Mouse (Mus musculus) kidney, embryonic 14.5 days (tissue): ENCODE results near the gene Fibp. TPM values are rescaled to one million over a fixed set of nuclear protein-coding genes. Genes with fewer than 3 reads are reported as not detected.

ENCODE experiments used
- ATAC-seq: fragments of 200-750 bp; cut with Nextera tagmentation; 2 replicates; pipeline ENCODE4 v1.8.0; 2017; ENCODE audit warnings: moderate number of reproducible peaks, mild to moderate bottlenecking, moderate TSS enrichment, moderate library complexity; ENCODE audit not compliant: low FRiP score, low TSS enrichment
- H3K27ac ChIP-seq: fragments of 300-500 bp; sonication (generic); 2 replicates; pipeline ENCODE4 v1.5.1; 2014; ENCODE audit warnings: low read depth, mild to moderate bottlenecking, low read length, moderate library complexity, mixed read lengths
- H3K27me3 ChIP-seq: fragments of 300-500 bp; sonication (generic); 2 replicates; pipeline ENCODE4 v1.6.1; 2014; ENCODE audit warnings: mild to moderate bottlenecking, low read length; ENCODE audit not compliant: control insufficient read depth, insufficient read depth
- H3K36me3 ChIP-seq: fragments of 300-500 bp; sonication (generic); 2 replicates; pipeline ENCODE4 v1.6.1; 2014; ENCODE audit warnings: low read length, mixed read lengths; ENCODE audit not compliant: control insufficient read depth, insufficient read depth
- H3K4me1 ChIP-seq: fragments of 300-500 bp; sonication (generic); 2 replicates; pipeline ENCODE4 v1.6.1; 2014; ENCODE audit warnings: low read length, mixed read lengths; ENCODE audit not compliant: control insufficient read depth, insufficient read depth
- H3K4me2 ChIP-seq: fragments of 300-500 bp; sonication (generic); replicated peaks from 2 replicates; pipeline ENCODE4 v1.6.1; 2014; ENCODE audit warnings: low read depth, mild to moderate bottlenecking, low read length
- H3K4me3 ChIP-seq: fragments of 300-500 bp; sonication (generic); 2 replicates; pipeline ENCODE4 v1.5.1; 2014; ENCODE audit warnings: mild to moderate bottlenecking, low read length
- H3K9ac ChIP-seq: fragments of 300-500 bp; sonication (generic); 2 replicates; pipeline ENCODE4 v1.6.1; 2014; ENCODE audit warnings: low read depth, mild to moderate bottlenecking, low read length, moderate library complexity
- H3K9me3 ChIP-seq: fragments of 300-500 bp; sonication (generic); 2 replicates; pipeline ENCODE4 v1.6.1; 2016; ENCODE audit warnings: low read length; ENCODE audit not compliant: control insufficient read depth
- WGBS: fragments of 180-500 bp; shearing (Covaris S2); extraction: QIAGEN DNeasy Blood & Tissue Kit; methylation state at CpG from one replicate; pipeline ENCODE4 v1.1.7; 2014; 5-methylcytosine and 5-hydroxymethylcytosine counted together
- polyA plus RNA-seq: library from polyadenylated mRNA; unstranded; fragments of >200 nt; fragmentation: Nextera tagmentation; extraction: Ambion mirVana; gene quantifications from 2 replicates; pipeline ENCODE4 v1.2.1, GENCODE M21; 2014

Gene Fibp
- polyA plus RNA-seq, 1 experiment from 2014 or later, result 122 TPM

DNA sequence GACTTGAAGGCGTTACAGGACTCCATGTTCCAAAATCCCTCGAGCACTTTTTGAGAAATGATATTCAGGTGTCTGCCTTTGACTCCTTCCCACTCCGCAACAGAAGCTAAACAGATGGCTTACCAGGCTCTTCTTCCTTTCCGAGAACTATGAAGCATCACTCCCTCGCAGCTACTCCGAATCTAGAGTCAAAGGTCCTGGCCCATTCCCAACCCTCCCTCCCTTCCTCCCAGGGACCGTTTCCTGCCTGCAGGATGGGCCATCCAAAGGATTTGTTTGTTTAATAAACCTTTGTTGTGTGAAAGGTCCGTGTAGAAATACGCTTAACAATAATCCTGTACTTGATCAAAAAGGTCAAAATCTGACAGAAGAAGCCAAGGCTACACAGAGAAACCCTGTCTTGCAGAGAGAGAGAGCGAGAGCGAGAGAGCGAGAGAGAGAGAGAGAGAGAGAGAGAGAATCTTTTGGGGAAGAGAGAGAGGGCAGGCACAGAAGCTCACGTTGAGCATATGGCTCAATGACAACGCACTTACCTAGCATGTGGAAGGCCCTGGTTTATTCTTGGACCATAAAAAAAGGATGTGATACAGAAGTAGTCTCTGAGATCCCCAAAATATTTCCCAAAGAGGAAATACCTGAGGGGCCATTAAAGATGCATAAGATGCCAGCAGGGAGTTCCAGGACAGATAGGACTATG is 2.5 kb upstream of the Fibp start, which contains the start of gene Ccdc85b:
Ccdc85b (minus strand) TSS at position 149 of the 697 bp plus-strand sequence.
- no peak for ATAC-seq
- Histone ChIP-seq H3K36me3 (peaks cover 21% of the 10 kb centered on the region), H3K9me3 (no peaks in the 10 kb centered on the region), H3K4me1 (peaks cover 34% of the 10 kb centered on the region; the same call in 1 of the 2 replicates), H3K4me2 (peak within 1 kb of the TSS; percentile 98), H3K9ac (peak within 1 kb of the TSS; percentile 85), H3K4me3 (peak within 1 kb of the TSS; percentile 77), H3K27ac (peak within 1 kb of the TSS; percentile 89), H3K27me3 (no peaks in the 10 kb centered on the region)
- WGBS, result 13% methylated on average over 14 of the region's 14 CpGs

DNA sequence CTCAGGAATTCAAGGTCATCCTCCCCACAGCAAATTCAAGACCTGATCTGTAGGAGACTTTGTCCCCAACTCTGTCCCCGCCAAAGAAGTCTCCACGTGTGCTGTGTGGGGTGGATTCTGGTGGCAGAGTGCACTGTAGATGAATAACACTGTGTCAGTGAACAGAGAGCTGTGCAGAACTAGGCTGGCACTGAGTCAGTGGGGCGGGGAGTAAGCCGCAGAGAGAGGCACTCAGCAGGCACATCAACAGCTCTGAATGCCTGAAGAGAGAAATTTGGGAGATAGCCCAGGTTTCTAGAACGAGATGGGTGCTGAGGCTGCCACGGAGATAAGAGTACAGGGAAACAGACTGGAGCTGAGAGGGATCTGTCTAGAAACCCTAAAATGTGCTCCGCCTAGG is 1.4 kb upstream of the Fibp start:
- H3K4me2 ChIP-seq, result no peak overlapping the region
- ATAC-seq, result no peak
- no peak overlapping the region for H3K4me3 ChIP-seq
- H3K27me3 ChIP-seq, result no peaks in the 10 kb centered on the region
- 73% methylated on average over 7 of the region's 7 CpGs for WGBS
- H3K27ac ChIP-seq, result no peak overlapping the region
- no peak overlapping the region for H3K9ac ChIP-seq
- no peaks in the 10 kb centered on the region for H3K9me3 ChIP-seq
- H3K4me1 ChIP-seq, result peaks cover 33% of the 10 kb centered on the region; the same call in 1 of the 2 replicates
- H3K36me3 ChIP-seq, result peaks cover 25% of the 10 kb centered on the region

DNA sequence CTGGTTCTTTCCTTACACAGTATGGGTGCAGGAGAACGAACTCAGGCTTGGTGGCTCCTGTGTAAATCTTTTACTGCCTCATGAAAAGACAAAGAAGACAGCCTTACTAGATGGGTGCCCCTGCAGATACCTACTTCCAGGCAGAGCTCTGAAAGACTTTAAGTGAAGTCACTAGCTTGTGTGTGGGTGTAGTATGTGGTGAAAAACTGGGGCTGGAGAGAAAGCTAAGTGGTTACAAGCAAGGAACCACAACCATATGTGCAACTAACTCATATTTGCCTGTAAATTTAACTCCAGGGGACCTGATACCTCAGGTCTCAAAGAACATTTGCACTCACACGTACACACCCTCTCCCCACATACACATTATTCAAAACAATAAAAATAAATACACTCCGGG is 519 bp upstream of the Fibp start:
- peak overlapping the region; percentile 95 for H3K4me2 ChIP-seq
- H3K4me1 ChIP-seq, result peaks cover 25% of the 10 kb centered on the region; the same call in 1 of the 2 replicates
- peaks cover 27% of the 10 kb centered on the region for H3K36me3 ChIP-seq
- no peaks in the 10 kb centered on the region for H3K9me3 ChIP-seq
- WGBS, result 35% methylated on average over 3 of the region's 3 CpGs
- H3K27me3 ChIP-seq, result no peaks in the 10 kb centered on the region
- H3K4me3 ChIP-seq, result peak overlapping the region; percentile 66
- H3K27ac ChIP-seq, result no peak overlapping the region
- peak overlapping the region; percentile 71 for H3K9ac ChIP-seq
- ATAC-seq, result no peak

DNA sequence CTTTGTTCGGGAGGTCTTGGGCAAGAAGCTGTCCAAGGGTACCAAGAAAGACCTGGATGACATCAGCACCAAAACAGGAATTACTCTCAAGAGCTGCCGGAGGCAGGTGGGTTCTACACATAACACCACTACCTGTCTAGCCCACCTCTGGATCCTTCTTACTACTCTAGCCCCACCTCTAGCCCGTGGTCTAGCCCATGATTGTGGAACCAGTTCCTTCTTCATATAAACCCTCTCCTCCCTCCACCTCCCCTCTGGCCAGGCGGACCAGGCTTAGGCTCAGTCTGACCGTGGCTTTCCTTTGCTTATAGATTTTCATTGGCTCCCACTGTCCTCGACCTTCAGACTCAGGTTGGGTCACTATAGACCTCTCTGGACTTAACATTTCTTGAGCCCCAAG is 996 bp downstream of the Fibp start:
- H3K9ac ChIP-seq, result peak overlapping the region; percentile 28; the same call in 1 of the 2 replicates
- no peaks in the 10 kb centered on the region for H3K9me3 ChIP-seq
- 91% methylated on average over 6 of the region's 6 CpGs for WGBS
- no peak for ATAC-seq
- no peak overlapping the region for H3K27ac ChIP-seq
- no peaks in the 10 kb centered on the region for H3K27me3 ChIP-seq
- H3K4me3 ChIP-seq, result peak overlapping the region; percentile 66
- 0 out of 2 replicates have a peak, but pooled peaks cover 9% of the 10 kb centered on the region for H3K4me1 ChIP-seq
- H3K36me3 ChIP-seq, result peaks cover 43% of the 10 kb centered on the region
- peak overlapping the region; percentile 95 for H3K4me2 ChIP-seq

DNA sequence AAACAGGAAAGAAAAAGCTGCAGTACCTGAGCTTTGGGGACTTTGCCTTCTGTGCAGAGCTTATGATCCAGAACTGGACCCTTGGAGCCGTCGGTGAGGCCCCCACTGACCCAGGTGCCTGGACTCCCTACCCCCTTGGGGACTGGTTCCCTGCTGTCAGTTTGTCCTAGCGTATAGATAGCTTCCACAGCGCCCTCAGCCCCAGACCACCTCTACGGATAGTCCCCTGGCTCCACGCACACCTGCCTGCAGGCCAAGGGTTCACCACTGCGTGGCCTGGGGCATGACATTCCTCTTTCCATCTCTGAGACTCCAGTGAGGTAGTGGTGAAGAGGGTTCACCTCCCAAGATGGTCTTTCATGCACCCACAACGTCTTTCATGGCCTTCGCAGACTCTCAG is 2.8 kb downstream of the Fibp start:
- Histone ChIP-seq H3K36me3 (peaks cover 56% of the 10 kb centered on the region), H3K4me2 (no peak overlapping the region), H3K4me3 (no peak overlapping the region), H3K27me3 (no peaks in the 10 kb centered on the region), H3K9me3 (no peaks in the 10 kb centered on the region), H3K9ac (no peak overlapping the region), H3K4me1 (0 out of 2 replicates have a peak, but pooled peaks cover 7% of the 10 kb centered on the region), H3K27ac (no peak overlapping the region)
- 90% methylated on average over 9 of the region's 9 CpGs for WGBS
- no peak for ATAC-seq

DNA sequence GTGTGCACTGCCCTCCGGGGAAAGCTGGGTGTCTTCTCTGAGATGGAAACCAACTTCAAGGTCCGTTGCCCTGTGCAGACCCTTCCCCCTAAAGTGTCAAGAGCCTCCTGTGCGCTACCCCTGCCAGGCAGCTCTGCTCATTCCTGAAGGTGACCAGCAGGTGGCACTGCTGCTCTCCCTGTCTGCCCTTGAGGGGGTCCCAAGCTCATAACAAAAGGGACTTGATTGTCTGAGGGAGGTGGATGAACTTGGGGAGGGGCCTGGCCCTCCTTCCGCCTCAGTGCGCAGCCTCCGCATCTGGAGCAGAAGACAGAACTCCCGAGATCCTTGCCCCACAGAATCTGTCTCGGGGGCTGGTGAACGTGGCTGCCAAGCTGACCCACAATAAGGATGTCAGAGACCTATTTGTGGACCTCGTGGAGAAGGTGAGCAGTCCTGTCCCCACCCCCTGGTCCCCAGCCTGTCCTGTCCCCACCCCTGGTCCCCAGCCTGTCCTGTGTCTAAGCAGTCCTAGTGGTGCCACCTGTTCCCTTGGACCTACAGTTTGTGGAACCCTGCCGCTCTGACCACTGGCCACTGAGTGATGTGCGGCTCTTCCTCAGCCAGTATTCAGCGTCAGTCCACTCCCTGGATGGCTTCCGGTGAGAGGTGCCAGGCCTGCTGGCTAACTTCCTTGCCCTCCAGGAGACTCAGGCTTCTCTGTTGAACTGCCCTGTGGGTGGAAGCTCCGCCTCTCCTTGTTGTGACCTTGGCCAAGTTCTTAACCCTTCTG is 3.6 kb downstream of the Fibp start:
- peak overlapping the region; percentile 36; the same call in 1 of the 2 replicates for H3K9ac ChIP-seq
- H3K27me3 ChIP-seq, result no peaks in the 10 kb centered on the region
- peak overlapping the region; percentile 15; the same call in 1 of the 2 replicates for H3K27ac ChIP-seq
- H3K9me3 ChIP-seq, result no peaks in the 10 kb centered on the region
- 0 out of 2 replicates have a peak, but pooled peaks cover 7% of the 10 kb centered on the region for H3K4me1 ChIP-seq
- H3K36me3 ChIP-seq, result peaks cover 56% of the 10 kb centered on the region
- 40% methylated on average over 15 of the region's 15 CpGs for WGBS
- H3K4me3 ChIP-seq, result 0 out of 2 replicates have a peak overlapping the region, but pooled peaks have one; percentile 9
- peak overlapping the region; percentile 19 for H3K4me2 ChIP-seq
- ATAC-seq, result peak; percentile 50

DNA sequence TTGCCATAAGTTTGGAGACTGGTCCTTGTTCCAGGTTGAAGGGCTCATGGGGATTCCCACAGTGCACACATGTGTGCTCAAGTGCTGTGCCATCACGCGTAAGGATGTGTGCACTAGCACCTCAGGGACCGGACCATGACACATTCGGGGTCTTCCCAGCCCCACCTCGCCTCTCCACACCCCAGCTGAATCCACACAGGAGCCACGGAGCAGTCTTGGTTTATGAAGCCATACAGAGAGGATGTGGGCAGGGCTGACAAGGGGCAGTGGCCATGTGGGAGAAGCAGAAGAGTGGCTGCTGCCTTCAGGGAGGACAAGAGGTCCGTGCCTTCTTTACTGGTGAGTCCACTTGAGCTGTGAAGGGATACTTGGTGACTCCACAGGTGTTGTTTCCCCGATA is 4.6 kb downstream of the Fibp start:
- ATAC-seq, result no peak
- Histone ChIP-seq H3K9ac (no peak overlapping the region), H3K4me3 (no peak overlapping the region), H3K27me3 (no peaks in the 10 kb centered on the region), H3K36me3 (peaks cover 56% of the 10 kb centered on the region), H3K27ac (no peak overlapping the region), H3K4me1 (0 out of 2 replicates have a peak, but pooled peaks cover 7% of the 10 kb centered on the region), H3K4me2 (no peak overlapping the region), H3K9me3 (no peaks in the 10 kb centered on the region)
- 94% methylated on average over 8 of the region's 8 CpGs for WGBS

DNA sequence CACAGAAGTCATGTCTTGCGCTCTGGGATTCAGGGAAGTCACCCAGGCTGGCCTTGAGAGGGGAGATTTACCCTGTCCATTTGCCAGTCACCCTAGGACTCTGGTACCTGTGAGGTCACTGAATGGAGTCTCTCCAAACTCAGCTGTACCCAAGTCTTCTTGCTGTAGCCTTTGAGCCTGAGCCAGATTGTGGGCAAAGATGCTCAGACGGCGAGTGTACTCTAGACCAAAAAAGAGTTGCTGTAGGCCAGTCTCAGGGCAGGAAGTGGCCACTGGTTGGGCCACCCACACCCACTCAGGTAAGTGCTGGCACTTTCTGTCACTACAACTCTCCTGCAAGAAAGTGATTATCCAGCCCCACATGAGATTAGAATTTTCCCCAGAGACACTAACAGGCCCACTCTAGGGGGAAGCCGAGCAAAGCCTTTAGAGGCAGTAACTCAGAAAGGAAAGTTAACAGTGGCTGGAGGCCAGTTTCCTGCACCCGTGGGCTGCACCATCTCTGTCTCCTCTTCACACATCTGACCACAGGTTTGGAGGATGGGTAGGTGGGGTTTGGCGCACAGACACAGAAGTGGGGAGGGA is 6.6 kb downstream of the Fibp start:
- H3K9ac ChIP-seq, result no peak overlapping the region
- H3K4me1 ChIP-seq, result no peaks in the 10 kb centered on the region
- no peaks in the 10 kb centered on the region for H3K27me3 ChIP-seq
- no peak overlapping the region for H3K4me2 ChIP-seq
- H3K36me3 ChIP-seq, result peaks cover 52% of the 10 kb centered on the region
- no peaks in the 10 kb centered on the region for H3K9me3 ChIP-seq
- ATAC-seq, result no peak
- H3K27ac ChIP-seq, result no peak overlapping the region
- H3K4me3 ChIP-seq, result no peak overlapping the region
- WGBS, result 94% methylated on average over 6 of the region's 6 CpGs
